Mouse (Mus musculus) testis, adult 2 months (tissue): ENCODE results near the gene Spink8.
"Not testable (repeated sequence)": the region's sequence is repeated elsewhere in the genome, so short reads cannot be mapped to it uniquely, and the experiment has no call there.

ENCODE experiments used
- CTCF ChIP-seq: fragments of 200-500 bp; IDR thresholded peaks from 2 replicates; pipeline ENCODE4 v1.5.1; 2012; ENCODE audit warnings: low read depth, mild to moderate bottlenecking, inconsistent platforms, low read length, moderate library complexity; ENCODE audit not compliant: control insufficient read depth, insufficient read depth, insufficient replicate concordance
- POLR2A ChIP-seq: fragments of 200-500 bp; IDR thresholded peaks from 2 replicates; pipeline ENCODE4 v1.6.1; 2012; ENCODE audit warnings: low read depth, mild to moderate bottlenecking, inconsistent platforms, low read length, moderate library complexity; ENCODE audit not compliant: control insufficient read depth

GRCm38 (mm10) chr9:109805596-109805995 is 6.5 kb upstream of the Spink8 start:
- TF ChIP-seq CTCF, POLR2A: not testable (repeated sequence)
